Mouse (Mus musculus) liver, embryonic 18 days (tissue): ENCODE results near the gene Chrd. TPM values are rescaled to one million over a fixed set of nuclear protein-coding genes. Genes with fewer than 3 reads are reported as not detected.

Experiments
- polyA plus RNA-seq: library from polyadenylated mRNA; depleted of rRNA; stranded (reverse); fragments of >200 nt; gene quantifications from 2 replicates; pipeline ENCODE4 v1.2.3, GENCODE M21; 2012; rRNA removed

Chrd gene
- 1.4 and 2.0 TPM in 2 replicates for polyA plus RNA-seq

DNA sequence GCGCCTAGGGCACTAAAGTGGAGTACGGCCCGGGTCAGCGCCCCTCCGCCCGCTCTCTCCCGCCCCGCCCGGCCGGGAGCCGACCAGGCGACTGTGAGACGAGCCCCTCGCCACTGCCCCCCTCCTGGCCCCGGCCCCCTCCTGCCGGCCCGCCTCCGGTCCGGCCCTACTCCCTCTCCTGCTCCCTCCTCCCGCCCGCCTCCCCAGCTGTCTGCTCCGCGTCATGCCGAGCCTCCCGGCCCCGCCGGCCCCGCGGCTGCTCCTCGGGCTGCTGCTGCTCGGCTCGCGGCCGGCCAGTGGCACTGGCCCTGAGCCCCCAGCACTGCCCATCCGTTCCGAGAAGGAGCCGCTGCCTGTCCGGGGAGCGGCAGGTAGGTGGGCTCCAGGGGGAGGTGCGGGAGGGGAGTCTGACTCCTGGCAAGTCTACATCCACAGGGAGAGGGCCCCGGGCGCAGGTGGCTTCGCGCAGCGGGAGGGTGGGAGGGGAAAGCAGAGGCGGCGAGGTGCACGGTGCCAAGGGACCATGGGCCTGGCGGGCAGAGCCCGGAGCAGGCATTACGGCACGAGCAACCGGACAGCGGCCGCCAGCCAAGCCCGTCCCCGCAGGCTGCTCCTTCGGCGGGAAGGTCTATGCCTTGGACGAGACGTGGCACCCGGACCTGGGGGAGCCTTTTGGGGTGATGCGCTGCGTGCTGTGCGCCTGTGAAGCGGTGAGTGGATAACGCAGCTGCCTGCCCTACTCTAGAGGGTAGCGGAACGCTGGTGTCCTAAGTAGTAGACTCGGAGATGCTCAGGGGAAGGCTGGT lies at the start of gene Chrd:
Chrd (plus strand) TSS at position 203 of the 806 bp plus-strand sequence.

GRCm38 (mm10) chr16:20693111-20693701 lies 39.7 kb upstream of the Chrd start, which contains the start of gene Fam131a:
Gene Fam131a, plus strand, starts transcription at chr16:20693241.

GRCm38 (mm10) chr16:20717181-20717977 lies 15.5 kb upstream of the Chrd start, which contains the start of the genes Polr2h and Clcn2:
Gene Polr2h, plus strand, starts transcription at chr16:20717665.
Gene Clcn2, minus strand, starts transcription at chr16:20717746.

DNA sequence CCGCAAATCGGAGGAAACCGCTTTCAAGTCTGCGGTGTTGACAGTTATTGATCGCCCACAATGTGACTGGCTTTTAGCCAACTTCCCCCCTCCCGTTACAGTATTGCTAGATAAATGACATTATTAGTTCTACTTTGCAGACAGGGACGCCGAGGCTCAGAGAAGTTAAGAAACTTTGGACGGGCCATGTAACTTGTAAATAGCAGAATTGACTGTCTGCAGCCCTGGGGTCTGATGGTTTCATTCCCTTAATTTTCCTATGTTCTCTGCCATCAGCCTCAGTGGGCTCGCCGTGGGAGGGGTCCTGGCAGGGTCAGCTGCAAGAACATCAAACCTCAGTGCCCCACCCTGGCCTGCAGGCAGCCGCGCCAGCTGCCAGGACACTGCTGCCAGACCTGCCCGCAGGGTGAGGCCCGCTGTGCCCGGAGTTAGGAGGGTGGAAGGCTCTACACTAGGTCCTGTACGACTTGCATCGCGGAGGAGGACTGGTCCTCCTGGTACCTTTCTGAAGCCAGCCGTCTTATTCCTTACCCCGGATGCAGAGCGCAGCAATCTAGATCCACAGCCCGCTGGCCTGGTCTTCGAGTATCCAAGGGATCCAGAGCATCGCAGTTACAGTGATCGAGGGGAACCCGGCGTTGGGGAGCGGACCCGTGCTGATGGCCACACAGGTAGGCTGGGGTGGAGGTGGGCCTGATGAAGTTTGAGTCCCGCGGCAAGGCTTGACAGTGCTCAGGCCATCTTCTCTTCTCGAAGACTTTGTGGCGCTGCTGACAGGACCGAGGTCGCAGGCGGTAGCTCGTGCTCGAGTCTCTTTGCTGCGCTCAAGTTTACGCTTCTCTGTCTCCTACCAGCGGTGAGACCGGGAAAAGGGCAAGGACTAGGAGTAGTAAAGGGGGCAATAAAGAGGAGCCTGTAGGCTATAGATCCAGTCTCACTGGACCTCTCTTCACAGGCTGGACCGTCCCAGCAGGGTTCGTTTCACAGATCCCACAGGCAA lies 1.1 kb downstream of the Chrd start, which contains the start of gene Thpo:
Thpo (minus strand) TSS at position 781 of the 1,000 bp plus-strand sequence.

Other genes starting within 250 kb of the Chrd start
- 16.9 and 17.2 TPM in 2 replicates for gene Eif2b5, start 234.3 kb upstream of the Chrd start, polyA plus RNA-seq
- 5.8 and 8.0 TPM in 2 replicates for gene Dvl3, start 216.1 kb upstream of the Chrd start, polyA plus RNA-seq
- 288 and 314 TPM in 2 replicates for gene Ap2m1, start 197.6 kb upstream of the Chrd start, polyA plus RNA-seq
- 15.9 and 18.1 TPM in 2 replicates for gene Abcf3, start 184.6 kb upstream of the Chrd start, polyA plus RNA-seq
- gene Vwa5b2, start 143.7 kb upstream of the Chrd start, polyA plus RNA-seq: 0.01 and 0.06 TPM in 2 replicates
- 11.2 and 11.3 TPM in 2 replicates for gene Eef1akmt4, start 121.5 kb upstream of the Chrd start, polyA plus RNA-seq
- gene Gm49333, start 121.5 kb upstream of the Chrd start, polyA plus RNA-seq: not detected in 2 replicates
- 6.8 and 8.4 TPM in 2 replicates for gene Alg3, start 121.4 kb upstream of the Chrd start, polyA plus RNA-seq
- 0.12 and 0.17 TPM in 2 replicates for gene Camk2n2, start 111.8 kb upstream of the Chrd start, polyA plus RNA-seq
- 0.08 and 0.12 TPM in 2 replicates for gene Ece2, start 103.3 kb upstream of the Chrd start, polyA plus RNA-seq
- 60.9 and 63.6 TPM in 2 replicates for gene Psmd2, start 81.5 kb upstream of the Chrd start, polyA plus RNA-seq
- gene Eif4g1, start 64.8 kb upstream of the Chrd start, polyA plus RNA-seq: 81.5 and 99.1 TPM in 2 replicates
- 1.7 and 2.2 TPM in 2 replicates for gene Fam131a, start 39.9 kb upstream of the Chrd start, polyA plus RNA-seq
- 17.4 and 17.9 TPM in 2 replicates for gene Polr2h, start 15.5 kb upstream of the Chrd start, polyA plus RNA-seq
- 13.0 and 19.6 TPM in 2 replicates for gene Clcn2, start 15.4 kb upstream of the Chrd start, polyA plus RNA-seq
- gene Thpo, start 1.4 kb downstream of the Chrd start, polyA plus RNA-seq: 5.1 and 6.1 TPM in 2 replicates